Mouse (Mus musculus) olfactory bulb, adult 2 months (tissue): ENCODE results near the gene Ndst4. TPM values are rescaled to one million over a fixed set of nuclear protein-coding genes. Genes with fewer than 3 reads are reported as not detected.
A peak's percentile ranks its signal among the peaks of the same experiment; 100 is the strongest.

Experiments
- H3K27ac ChIP-seq: fragments of 200-500 bp; 2 replicates; pipeline ENCODE4 v1.5.1; 2012; ENCODE audit warnings: low read depth, low read length; ENCODE audit not compliant: insufficient read depth
- H3K4me1 ChIP-seq: fragments of 200-500 bp; 2 replicates; pipeline ENCODE4 v1.6.1; 2012; ENCODE audit warnings: low read length; ENCODE audit not compliant: control insufficient read depth, insufficient read depth
- H3K4me3 ChIP-seq: fragments of 200-500 bp; 2 replicates; pipeline ENCODE4 v1.5.1; 2012; ENCODE audit warnings: mild to moderate bottlenecking, low read depth, low read length, moderate library complexity; ENCODE audit not compliant: insufficient read depth
- CTCF ChIP-seq: fragments of 200-500 bp; IDR thresholded peaks from 2 replicates; pipeline ENCODE4 v1.5.1; 2012; ENCODE audit warnings: low read depth, mild to moderate bottlenecking, low read length, moderate library complexity; ENCODE audit not compliant: insufficient read depth
- POLR2A ChIP-seq: fragments of 200-500 bp; IDR thresholded peaks from 2 replicates; pipeline ENCODE4 v1.6.1; 2012; ENCODE audit warnings: mild to moderate bottlenecking, low read depth, low read length, moderate library complexity; ENCODE audit not compliant: insufficient read depth
- WGBS: fragments of 180-500 bp; shearing (Covaris S2); methylation state at CpG from one replicate; pipeline ENCODE4 v1.1.7; 2018; 5-methylcytosine and 5-hydroxymethylcytosine counted together
- polyA plus RNA-seq: library from polyadenylated mRNA; stranded (reverse); fragments of >200 nt; gene quantifications from 2 replicates; pipeline ENCODE4 v1.2.4, GENCODE M21; 2012; ENCODE audit warnings: low replicate concordance; ENCODE audit not compliant: missing spikeins, insufficient read depth, insufficient read length

The Ndst4 gene
- polyA plus RNA-seq, 1 experiment: not detected

GRCm38 (mm10) chr3:125655009-125655635 is 251.2 kb downstream of the Ndst4 start:
- Histone ChIP-seq H3K4me1 (no peaks in the 10 kb centered on the region), H3K4me3 (no peak overlapping the region), H3K27ac (no peak overlapping the region)
- WGBS: 73% methylated on average over 3 of the region's 3 CpGs
- TF ChIP-seq CTCF (no peak), POLR2A (no peak)

GRCm38 (mm10) chr3:125660114-125660717 is 256.3 kb downstream of the Ndst4 start:
- Histone ChIP-seq H3K27ac (no peak overlapping the region), H3K4me1 (no peaks in the 10 kb centered on the region), H3K4me3 (no peak overlapping the region)
- TF ChIP-seq POLR2A (no peak), CTCF (no peak)
- WGBS: 57% methylated on average over 3 of the region's 3 CpGs

GRCm38 (mm10) chr3:125660884-125661532 is 257.1 kb downstream of the Ndst4 start:
- Histone ChIP-seq H3K4me3 (no peak overlapping the region), H3K27ac (no peak overlapping the region), H3K4me1 (no peaks in the 10 kb centered on the region)
- 50% methylated on average over 2 of the region's 2 CpGs for WGBS
- TF ChIP-seq CTCF (no peak), POLR2A (no peak)

- no peak overlapping the region for H3K27ac ChIP-seq
- WGBS: 18% methylated on average over 9 of the region's 9 CpGs
- TF ChIP-seq CTCF: no peak
- TF ChIP-seq POLR2A: no peak
Observed at GRCm38 (mm10) chr3:125673997-125674794, 270.3 kb downstream of the Ndst4 start.

GRCm38 (mm10) chr3:125675211-125675896 is 271.5 kb downstream of the Ndst4 start:
- no peak overlapping the region for H3K4me3 ChIP-seq
- no peaks in the 10 kb centered on the region for H3K4me1 ChIP-seq
- TF ChIP-seq POLR2A (no peak), CTCF (no peak)
- 91% methylated on average over 6 of the region's 6 CpGs for WGBS
- H3K27ac ChIP-seq: no peak overlapping the region

More at GRCm38 (mm10) chr3:125673997-125674794, 270.3 kb downstream of the Ndst4 start:
- Histone ChIP-seq H3K4me1 (no peaks in the 10 kb centered on the region), H3K4me3 (no peak overlapping the region)

GRCm38 (mm10) chr3:125678924-125679323 is 275.0 kb downstream of the Ndst4 start:
- peak overlapping the region; percentile 25 for H3K4me3 ChIP-seq
- TF ChIP-seq CTCF: no peak
- 27% methylated on average over 9 of the region's 9 CpGs for WGBS
- H3K27ac ChIP-seq: no peak overlapping the region
- H3K4me1 ChIP-seq: no peaks in the 10 kb centered on the region

GRCm38 (mm10) chr3:125683460-125684230 is 279.8 kb downstream of the Ndst4 start:
- WGBS: 49% methylated on average over 8 of the region's 8 CpGs
- Histone ChIP-seq H3K4me3 (no peak overlapping the region), H3K4me1 (no peaks in the 10 kb centered on the region), H3K27ac (no peak overlapping the region)
- TF ChIP-seq CTCF (no peak), POLR2A (no peak)

- Histone ChIP-seq H3K27ac (no peak overlapping the region), H3K4me1 (no peaks in the 10 kb centered on the region), H3K4me3 (no peak overlapping the region)
- no peak for TF ChIP-seq CTCF
- no peak for TF ChIP-seq POLR2A
- WGBS: 66% methylated on average over 1 of the region's 1 CpGs
Observed at GRCm38 (mm10) chr3:125684583-125684982, 280.7 kb downstream of the Ndst4 start.
